Mouse (Mus musculus): Measurements from ENCODE around the gene Dnajb2. TPM values are rescaled to one million over a fixed set of nuclear protein-coding genes. Genes with fewer than 3 reads are reported as not detected.
"Not testable (repeated sequence)": the region's sequence is repeated elsewhere in the genome, so short reads cannot be mapped to it uniquely, and the experiment has no call there.

Gene Dnajb2
- total RNA-seq, 2 experiments from 2014 or later = 93.6 to 102 TPM

DNA sequence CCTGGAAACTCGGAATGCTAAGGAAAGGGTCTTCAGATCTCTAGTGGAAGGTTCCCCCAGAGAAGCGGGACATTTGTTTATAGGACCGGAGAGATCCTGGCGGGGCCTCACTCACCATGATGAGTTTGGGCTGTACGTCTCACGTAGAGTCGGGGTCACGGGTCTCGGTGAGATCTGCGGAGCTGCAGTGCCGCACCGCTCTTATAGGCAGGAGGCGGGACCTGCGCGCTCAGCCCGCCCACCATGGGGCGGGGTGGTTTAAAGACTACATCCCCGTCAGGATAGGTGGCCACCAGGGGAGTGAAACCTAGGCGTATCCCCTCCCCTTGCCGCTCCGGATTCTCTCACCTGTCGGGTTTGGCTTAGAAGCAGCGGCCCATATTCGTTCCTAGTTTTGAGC lies 17.1 kb upstream of the Dnajb2 start:
- TF ChIP-seq CTCF (IDR thresholded peaks at IDR 0.05) = peak; percentile 27
- Histone ChIP-seq H3K27ac (peak overlapping the region; percentile 92), H3K4me3 (peak overlapping the region; percentile 79)
- intact Hi-C loops (cut with DNase I) = loop anchor here (1.0 to 5.0 kb wide), 4 partner anchors 17 to 44 kb away; partner anchors contain the start of genes Abcb6 and Dnajb2
- DNase-seq (ENCODE audit: extremely low spot score in 1 of 2, low spot score in 2 of 2) = peak; percentile 92

DNA sequence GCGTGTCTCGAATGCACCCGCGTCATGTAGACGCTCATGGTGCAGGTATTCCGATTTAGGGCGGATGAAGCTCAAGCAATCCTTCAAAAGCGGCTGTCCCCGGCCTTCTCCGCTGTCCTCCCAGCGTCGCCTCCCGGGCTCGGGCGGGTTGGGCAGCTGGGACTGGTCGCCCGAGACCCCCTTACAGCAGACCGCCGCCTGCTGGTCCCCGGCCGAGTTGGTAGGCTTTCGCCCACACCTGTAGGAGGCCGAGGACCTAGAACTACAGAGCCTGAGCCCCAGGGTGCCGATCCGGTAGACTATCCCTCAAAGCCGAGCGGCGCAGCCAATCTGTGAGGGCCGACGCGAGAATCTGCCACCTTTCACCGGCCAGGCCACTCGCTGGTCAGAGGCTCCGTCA lies 16.7 kb upstream of the Dnajb2 start, which contains the start of gene Tuba4a:
TSS of gene Tuba4a (minus strand) at position 335 of the 400 bp plus-strand sequence.
- peak within 1 kb of the TSS; percentile 79 for H3K4me3 ChIP-seq
- peak; percentile 18 for TF ChIP-seq CTCF (IDR thresholded peaks at IDR 0.05)

DNA sequence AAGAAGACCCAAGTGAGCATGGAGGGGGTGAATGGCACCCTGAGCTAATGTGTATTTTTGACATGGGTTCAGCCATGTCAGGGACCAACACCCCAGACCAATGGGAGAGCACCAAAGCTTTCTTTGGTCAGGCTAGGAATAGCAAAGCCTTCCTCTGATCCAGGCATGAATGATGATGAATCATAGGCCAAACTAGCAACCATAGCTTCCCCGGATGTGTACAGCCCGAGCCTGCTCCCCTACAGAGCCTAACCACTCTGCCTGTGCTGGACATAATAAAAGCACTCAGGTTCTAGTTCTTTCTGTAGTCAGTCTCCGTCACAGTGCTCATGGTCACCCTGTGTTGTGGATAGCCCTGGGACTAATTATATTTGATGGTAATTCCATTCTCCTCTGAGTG lies 14.7 kb upstream of the Dnajb2 start:
- Histone ChIP-seq H3K27ac (no peak overlapping the region), H3K4me3 (no peak overlapping the region)
- intact Hi-C loops (cut with DNase I) = no loop called here
- TF ChIP-seq CTCF (IDR thresholded peaks at IDR 0.05) = no peak
- no peak for DNase-seq (ENCODE audit: extremely low spot score in 1 of 2, low spot score in 2 of 2)

More for the DNA sequence above, 16.7 kb upstream of the Dnajb2 start, which contains the start of gene Tuba4a:
- peak in 1 of 2 experiments; percentile 50 for DNase-seq (ENCODE audit: extremely low spot score in 1 of 2, low spot score in 2 of 2)
- peak within 1 kb of the TSS; percentile 92 for H3K27ac ChIP-seq
- intact Hi-C loops (cut with DNase I) = loop anchor here (1.0 to 5.0 kb wide), 4 partner anchors 17 to 43 kb away; partner anchors contain the start of genes Abcb6 and Dnajb2

DNA sequence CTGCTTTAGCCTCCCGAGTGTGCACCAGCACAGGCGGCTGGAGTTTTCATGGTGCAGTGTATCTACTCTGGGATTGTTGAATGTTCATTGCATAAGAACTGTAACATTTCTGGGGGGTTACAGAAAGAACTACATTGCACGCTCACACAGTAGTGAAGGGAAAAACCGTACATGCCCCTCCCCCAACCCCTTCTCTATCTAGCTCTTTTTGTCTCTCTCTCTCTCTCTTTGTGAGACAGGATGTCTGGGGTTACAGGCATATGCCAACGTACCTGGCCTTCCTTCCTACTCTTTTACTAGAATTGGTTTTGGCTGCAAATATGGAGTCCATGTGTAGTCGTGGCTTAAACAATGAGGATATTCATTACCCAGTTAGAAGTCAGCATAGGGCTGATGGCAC lies 13.3 kb upstream of the Dnajb2 start:
- no peak overlapping the region for H3K27ac ChIP-seq
- intact Hi-C loops (cut with DNase I) = no loop called here

DNA sequence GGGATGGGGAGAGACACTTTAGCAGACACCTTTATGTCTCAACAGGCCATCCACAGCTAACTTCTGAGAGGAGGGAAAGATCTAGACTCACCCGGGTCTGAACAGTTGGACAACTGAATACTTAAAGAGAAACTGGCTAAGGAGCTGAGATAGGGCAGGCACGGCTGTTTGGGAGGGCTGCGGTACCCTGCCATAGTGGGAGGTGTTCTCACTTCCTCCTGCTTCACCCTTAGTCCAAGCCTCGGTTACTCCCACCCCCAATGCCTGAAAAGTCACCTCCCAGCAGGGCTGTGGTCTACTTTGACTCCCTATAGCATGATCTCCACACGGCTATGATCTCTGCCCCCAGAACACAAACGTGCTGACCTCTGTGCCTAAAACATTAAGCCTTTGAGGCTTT lies 12.7 kb upstream of the Dnajb2 start:
- H3K27ac ChIP-seq = no peak overlapping the region
- no peak for DNase-seq (ENCODE audit: extremely low spot score in 1 of 2, low spot score in 2 of 2)
- no peak for TF ChIP-seq CTCF (IDR thresholded peaks at IDR 0.05)
- intact Hi-C loops (cut with DNase I) = no loop called here
- H3K4me3 ChIP-seq = no peak overlapping the region

More for the DNA sequence above, 13.3 kb upstream of the Dnajb2 start:
- DNase-seq (ENCODE audit: extremely low spot score in 1 of 2, low spot score in 2 of 2) = no peak
- no peak for TF ChIP-seq CTCF (IDR thresholded peaks at IDR 0.05)
- no peak overlapping the region for H3K4me3 ChIP-seq

DNA sequence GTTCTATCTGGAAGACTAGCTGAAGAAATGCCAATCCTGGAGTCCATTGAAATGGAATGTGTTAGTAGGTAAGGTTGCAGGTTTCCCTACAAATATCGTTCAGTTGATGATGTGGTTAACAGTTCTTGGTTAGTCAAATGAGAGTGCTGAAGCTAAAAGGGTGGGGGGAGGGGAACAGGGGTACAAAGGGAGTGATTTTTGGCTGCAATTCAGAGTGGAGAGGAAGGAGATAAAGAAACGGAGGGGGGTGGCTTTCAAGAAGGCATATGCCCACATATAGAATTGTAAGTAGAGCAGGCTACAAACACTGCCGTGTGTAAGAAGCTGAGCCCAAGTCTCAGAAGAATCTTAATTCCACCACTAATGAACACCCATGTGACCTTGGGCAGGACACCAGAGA lies 10.7 kb upstream of the Dnajb2 start:
- intact Hi-C loops (cut with DNase I) = no loop called here
- H3K27ac ChIP-seq = no peak overlapping the region
- no peak overlapping the region for H3K4me3 ChIP-seq
- no peak for DNase-seq (ENCODE audit: extremely low spot score in 1 of 2, low spot score in 2 of 2)
- TF ChIP-seq CTCF (IDR thresholded peaks at IDR 0.05) = no peak

DNA sequence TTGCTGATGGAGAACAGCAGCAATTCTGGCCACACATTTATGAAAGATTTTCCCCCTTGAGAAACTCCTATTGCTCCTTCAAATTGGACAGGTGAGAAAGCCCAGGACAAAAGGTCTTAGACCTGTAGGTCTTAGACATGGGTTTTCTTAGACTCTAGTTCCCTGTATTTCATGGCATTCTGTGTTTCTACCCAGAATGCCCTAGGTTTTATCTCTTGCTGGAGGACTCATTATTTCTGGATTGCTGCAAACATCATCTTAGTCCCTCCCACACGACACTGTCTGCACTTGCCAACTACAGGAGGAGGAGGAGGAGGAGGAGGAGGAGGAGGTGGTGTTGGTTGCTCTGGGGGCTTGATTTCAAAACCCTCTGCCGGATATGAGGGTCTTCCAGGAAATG lies 10.1 kb upstream of the Dnajb2 start:
- no peak for DNase-seq (ENCODE audit: extremely low spot score in 1 of 2, low spot score in 2 of 2)
- no peak overlapping the region for H3K27ac ChIP-seq
- no peak for TF ChIP-seq CTCF (IDR thresholded peaks at IDR 0.05)
- intact Hi-C loops (cut with DNase I) = no loop called here
- H3K4me3 ChIP-seq = no peak overlapping the region

DNA sequence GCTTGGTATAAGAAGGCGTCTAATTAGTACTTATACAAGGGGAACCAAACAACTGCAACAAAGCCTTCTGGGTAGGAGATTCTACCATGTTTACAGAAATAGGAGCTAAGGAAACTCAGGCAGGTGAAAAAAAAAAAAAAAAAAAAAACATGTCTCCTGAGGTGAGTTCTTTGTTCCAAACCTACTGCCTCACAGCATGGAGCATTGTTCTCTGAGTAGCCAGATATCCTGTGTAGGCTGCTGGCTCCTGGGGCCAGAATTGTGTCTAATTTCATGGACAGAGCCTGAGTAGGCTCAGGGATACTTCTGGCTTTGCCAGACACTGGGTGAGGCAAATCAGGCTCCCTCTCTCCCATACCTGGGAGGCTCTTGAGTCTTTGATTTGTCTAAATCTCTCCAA lies 8.6 kb upstream of the Dnajb2 start:
- intact Hi-C loops (cut with DNase I) = no loop called here
- TF ChIP-seq CTCF (IDR thresholded peaks at IDR 0.05) = no peak

DNA sequence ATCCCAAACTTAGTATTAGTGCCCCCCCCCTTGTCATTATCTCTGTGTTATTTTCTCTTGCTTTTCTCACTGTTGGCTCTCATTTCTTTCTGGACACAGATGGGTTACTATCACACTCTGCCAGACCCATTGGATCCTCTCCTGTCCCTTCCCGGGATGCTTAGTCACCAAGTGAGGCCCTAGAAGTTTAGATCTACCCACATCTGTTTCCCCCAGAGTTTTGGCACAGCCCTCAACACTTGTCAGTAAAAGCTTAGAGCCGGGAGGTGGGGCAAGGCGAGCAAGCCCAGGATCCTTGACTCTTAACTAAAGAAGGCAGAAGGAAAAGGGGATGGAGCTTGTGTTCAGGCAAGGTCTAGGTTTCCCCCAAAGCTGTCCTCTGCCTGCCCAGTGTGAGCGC lies 7.0 kb upstream of the Dnajb2 start:
- intact Hi-C loops (cut with DNase I) = no loop called here
- no peak overlapping the region for H3K27ac ChIP-seq
- H3K4me3 ChIP-seq = no peak overlapping the region
- TF ChIP-seq CTCF (IDR thresholded peaks at IDR 0.05) = no peak
- DNase-seq (ENCODE audit: extremely low spot score in 1 of 2, low spot score in 2 of 2) = no peak

More for the DNA sequence above, 8.6 kb upstream of the Dnajb2 start:
- no peak overlapping the region for H3K27ac ChIP-seq
- no peak for DNase-seq (ENCODE audit: extremely low spot score in 1 of 2, low spot score in 2 of 2)
- no peak overlapping the region for H3K4me3 ChIP-seq

DNA sequence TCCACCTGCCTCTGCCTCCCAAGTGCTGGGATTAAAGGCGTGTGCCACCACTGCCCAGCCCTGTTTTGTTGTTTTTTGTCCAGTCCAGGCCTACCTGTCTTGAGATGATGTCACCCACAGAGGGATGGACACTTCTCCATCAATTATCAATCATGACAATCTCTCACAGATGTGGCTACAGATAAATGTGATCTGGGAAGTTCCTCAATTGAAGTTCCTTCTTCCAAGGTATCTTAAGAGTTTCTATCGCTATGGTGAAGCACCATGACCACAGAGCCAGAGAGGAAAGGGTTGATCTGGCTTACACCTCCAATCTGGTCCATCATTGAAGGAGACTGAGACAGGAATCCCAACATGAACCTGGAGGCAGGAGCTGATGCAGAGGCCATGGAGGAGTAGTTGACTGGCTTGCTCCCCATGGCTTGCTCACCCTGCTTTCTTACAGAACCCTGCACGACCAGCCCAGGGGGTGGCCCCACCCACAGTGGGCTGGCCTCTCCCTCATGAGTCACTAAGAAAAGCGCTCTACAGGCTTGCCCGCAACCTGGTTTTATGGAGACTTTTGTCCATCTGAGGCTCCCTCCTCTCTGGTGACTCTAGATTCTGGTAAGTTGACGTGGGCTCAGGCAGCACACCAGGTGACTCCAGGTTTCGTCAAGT lies 5.7 kb upstream of the Dnajb2 start:
- no peak overlapping the region for H3K4me3 ChIP-seq
- no peak for TF ChIP-seq CTCF (IDR thresholded peaks at IDR 0.05)
- no peak overlapping the region for H3K27ac ChIP-seq
- DNase-seq (ENCODE audit: extremely low spot score in 1 of 2, low spot score in 2 of 2) = no peak
- intact Hi-C loops (cut with DNase I) = no loop called here

DNA sequence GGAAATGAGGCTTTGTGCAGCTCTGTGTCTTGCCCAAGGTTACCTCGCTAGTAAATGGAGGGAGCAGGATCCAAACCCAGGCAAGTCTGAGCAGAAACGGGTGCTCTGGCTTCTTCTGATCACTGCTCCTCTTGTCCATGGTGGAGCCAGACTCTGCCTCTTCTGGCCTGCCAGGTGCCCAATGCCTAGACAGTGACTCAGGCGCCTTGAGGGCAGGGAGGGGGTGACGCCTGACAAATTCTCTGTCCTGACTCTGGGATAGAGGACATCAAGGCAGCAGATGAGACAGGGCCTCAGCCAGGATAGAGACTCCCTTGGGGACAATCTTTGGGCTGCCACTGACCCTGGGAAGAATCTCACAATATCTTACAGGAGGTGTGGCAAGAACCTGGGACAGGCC lies 5.0 kb upstream of the Dnajb2 start:
- no peak for TF ChIP-seq CTCF (IDR thresholded peaks at IDR 0.05)
- no peak overlapping the region for H3K27ac ChIP-seq
- no peak for DNase-seq (ENCODE audit: extremely low spot score in 1 of 2, low spot score in 2 of 2)
- H3K4me3 ChIP-seq = no peak overlapping the region
- intact Hi-C loops (cut with DNase I) = no loop called here

DNA sequence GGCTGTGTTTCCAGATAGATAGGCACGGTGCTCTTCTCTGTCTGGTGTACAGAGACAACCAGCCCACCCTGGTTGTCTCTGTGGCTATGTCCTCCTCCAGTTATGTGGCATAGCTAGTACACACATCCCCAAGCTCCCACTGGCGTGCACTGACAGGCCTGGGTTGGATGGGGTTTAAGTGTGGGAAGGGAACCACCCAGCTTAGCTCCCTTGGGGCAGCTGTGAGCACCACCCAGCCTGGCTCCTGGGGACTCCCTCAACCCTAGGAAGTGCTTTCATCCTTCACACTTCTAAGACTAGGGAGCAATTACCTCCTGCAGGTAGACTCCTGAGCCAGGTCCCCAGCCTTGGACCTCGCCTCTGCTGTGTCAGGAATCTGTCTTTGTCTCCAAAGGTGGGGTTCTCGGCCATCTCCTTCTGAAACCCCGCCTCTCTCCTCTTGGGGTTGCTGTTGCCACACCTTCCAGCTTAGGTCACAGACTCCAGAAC lies 4.5 kb upstream of the Dnajb2 start, which contains the start of gene A630095N17Rik:
TSS of gene A630095N17Rik (minus strand) at position 439 of the 489 bp plus-strand sequence.
- no peak for TF ChIP-seq CTCF (IDR thresholded peaks at IDR 0.05)
- intact Hi-C loops (cut with DNase I) = no loop called here
- no peak within 1 kb of the TSS for H3K4me3 ChIP-seq
- H3K27ac ChIP-seq = no peak within 1 kb of the TSS
- DNase-seq (ENCODE audit: extremely low spot score in 1 of 2, low spot score in 2 of 2) = no peak

DNA sequence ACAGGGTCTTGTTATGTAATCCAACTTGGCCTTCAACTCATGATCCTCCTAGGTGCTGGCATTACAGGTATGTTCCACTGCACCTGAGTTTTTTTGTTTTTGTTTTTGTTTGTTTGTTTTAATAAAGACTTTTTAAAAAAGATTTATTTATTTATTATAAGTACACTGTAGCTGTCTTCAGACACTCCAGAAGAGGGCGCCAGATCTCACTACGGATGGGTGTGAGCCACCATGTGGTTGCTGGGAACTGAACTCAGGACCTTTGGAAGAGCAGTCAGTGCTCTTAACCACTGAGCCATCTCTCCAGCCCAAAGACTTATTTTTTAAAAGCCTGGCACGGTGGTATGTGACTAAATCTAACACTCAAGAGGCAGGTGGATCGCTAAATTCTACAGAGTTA lies 3.7 kb upstream of the Dnajb2 start:
- H3K4me3 ChIP-seq; DNase-seq (ENCODE audit: extremely low spot score in 1 of 2, low spot score in 2 of 2); intact Hi-C loops (cut with DNase I); H3K27ac ChIP-seq: not testable (repeated sequence)
- peak; percentile 17 for TF ChIP-seq CTCF (IDR thresholded peaks at IDR 0.05)

Measured in left cerebral cortex, adult 2 months (tissue).